Mouse (Mus musculus) small intestine, adult 2 months (tissue): ENCODE results near the gene Tex22. TPM values are rescaled to one million over a fixed set of nuclear protein-coding genes. Genes with fewer than 3 reads are reported as not detected.

ENCODE experiments used
- H3K27ac ChIP-seq: fragments of 200-500 bp; 2 replicates; pipeline ENCODE4 v1.5.1; 2012; ENCODE audit warnings: low read depth, low read length, control low read depth, inconsistent platforms; ENCODE audit not compliant: insufficient read depth
- H3K27me3 ChIP-seq: fragments of 200-500 bp; 2 replicates; pipeline ENCODE4 v1.6.1; 2012; ENCODE audit warnings: mild to moderate bottlenecking, moderate library complexity, low read length, inconsistent platforms; ENCODE audit not compliant: control insufficient read depth, insufficient read depth
- H3K36me3 ChIP-seq: fragments of 200-500 bp; 2 replicates; pipeline ENCODE4 v1.6.1; 2012; ENCODE audit warnings: mild to moderate bottlenecking, low read length, control low read depth, inconsistent platforms; ENCODE audit not compliant: control insufficient read depth, insufficient read depth
- H3K4me1 ChIP-seq: fragments of 200-500 bp; 2 replicates; pipeline ENCODE4 v1.6.1; 2012; ENCODE audit warnings: low read length, inconsistent platforms, mixed read lengths; ENCODE audit not compliant: control insufficient read depth, insufficient read depth, insufficient read length
- H3K4me3 ChIP-seq: fragments of 200-500 bp; 2 replicates; pipeline ENCODE4 v1.5.1; 2012; ENCODE audit warnings: low read depth, mild to moderate bottlenecking, control low read depth, inconsistent platforms, low read length, moderate library complexity
- CTCF ChIP-seq: fragments of 200-500 bp; IDR thresholded peaks from 2 replicates; pipeline ENCODE4 v1.5.1; 2012; ENCODE audit warnings: low read depth, mild to moderate bottlenecking, control low read depth, inconsistent platforms, low read length, moderate library complexity, mixed read lengths; ENCODE audit not compliant: insufficient replicate concordance, insufficient read length; ENCODE audit errors: extremely low read depth
- POLR2A ChIP-seq: fragments of 200-500 bp; IDR thresholded peaks from 2 replicates; pipeline ENCODE4 v1.6.1; 2012; ENCODE audit warnings: low read depth, mild to moderate bottlenecking, control low read depth, inconsistent platforms, low read length, moderate library complexity
- WGBS: fragments of 180-500 bp; shearing (Covaris S2); methylation state at CpG from one replicate; pipeline ENCODE4 v1.1.7; 2018; 5-methylcytosine and 5-hydroxymethylcytosine counted together
- polyA plus RNA-seq: library from polyadenylated mRNA; depleted of rRNA; stranded (reverse); fragments of >200 nt; gene quantifications from 2 replicates; pipeline ENCODE4 v1.2.3, GENCODE M21; 2012

Gene Tex22
- polyA plus RNA-seq, 1 experiment, result not detected

GRCm38 (mm10) chr12:113060178-113060577, 14.1 kb upstream of the Tex22 start:
- no peak overlapping the region for H3K27ac ChIP-seq
- TF ChIP-seq POLR2A, result no peak
- no peak for TF ChIP-seq CTCF
- H3K36me3 ChIP-seq, result peaks cover 46% of the 10 kb centered on the region
- WGBS, result 90% methylated on average over 5 of the region's 5 CpGs
- no peak overlapping the region for H3K4me3 ChIP-seq
- H3K27me3 ChIP-seq, result no peaks in the 10 kb centered on the region
- H3K4me1 ChIP-seq, result no peaks in the 10 kb centered on the region

GRCm38 (mm10) chr12:113061606-113062005, 12.7 kb upstream of the Tex22 start:
- Histone ChIP-seq H3K36me3 (peaks cover 46% of the 10 kb centered on the region), H3K27me3 (no peaks in the 10 kb centered on the region), H3K4me3 (no peak overlapping the region), H3K4me1 (no peaks in the 10 kb centered on the region), H3K27ac (no peak overlapping the region)
- TF ChIP-seq CTCF (no peak), POLR2A (no peak)
- WGBS, result 86% methylated on average over 9 of the region's 9 CpGs

GRCm38 (mm10) chr12:113062201-113062600, 12.1 kb upstream of the Tex22 start:
- H3K4me3 ChIP-seq, result no peak overlapping the region
- 92% methylated on average over 10 of the region's 10 CpGs for WGBS
- H3K36me3 ChIP-seq, result peaks cover 40% of the 10 kb centered on the region
- no peaks in the 10 kb centered on the region for H3K4me1 ChIP-seq
- TF ChIP-seq CTCF, result no peak
- TF ChIP-seq POLR2A, result no peak
- H3K27ac ChIP-seq, result no peak overlapping the region
- H3K27me3 ChIP-seq, result no peaks in the 10 kb centered on the region

GRCm38 (mm10) chr12:113063700-113064099, 10.6 kb upstream of the Tex22 start:
- H3K36me3 ChIP-seq, result peaks cover 29% of the 10 kb centered on the region
- no peak for TF ChIP-seq CTCF
- TF ChIP-seq POLR2A, result no peak
- no peaks in the 10 kb centered on the region for H3K27me3 ChIP-seq
- no peak overlapping the region for H3K4me3 ChIP-seq
- H3K27ac ChIP-seq, result no peak overlapping the region
- H3K4me1 ChIP-seq, result no peaks in the 10 kb centered on the region
- WGBS, result 99% methylated on average over 7 of the region's 7 CpGs

- WGBS, result 92% methylated on average over 7 of the region's 7 CpGs
- Histone ChIP-seq H3K4me1 (no peaks in the 10 kb centered on the region), H3K36me3 (peaks cover 18% of the 10 kb centered on the region), H3K27me3 (no peaks in the 10 kb centered on the region), H3K4me3 (no peak overlapping the region), H3K27ac (no peak overlapping the region)
- TF ChIP-seq CTCF, result no peak
- no peak for TF ChIP-seq POLR2A
Measured at GRCm38 (mm10) chr12:113068002-113068401, 6.3 kb upstream of the Tex22 start.

- H3K4me1 ChIP-seq, result peaks cover 2% of the 10 kb centered on the region; the same call in 1 of the 2 replicates
- TF ChIP-seq CTCF, result no peak
- TF ChIP-seq POLR2A, result no peak
- 93% methylated on average over 6 of the region's 6 CpGs for WGBS
- no peak overlapping the region for H3K4me3 ChIP-seq
- peaks cover 14% of the 10 kb centered on the region for H3K36me3 ChIP-seq
- no peak overlapping the region for H3K27ac ChIP-seq
- H3K27me3 ChIP-seq, result no peaks in the 10 kb centered on the region
Measured at GRCm38 (mm10) chr12:113069389-113069788, 4.9 kb upstream of the Tex22 start.

- no peaks in the 10 kb centered on the region for H3K27me3 ChIP-seq
- no peak for TF ChIP-seq CTCF
- TF ChIP-seq POLR2A, result no peak
- 89% methylated on average over 6 of the region's 6 CpGs for WGBS
- no peak overlapping the region for H3K27ac ChIP-seq
- H3K36me3 ChIP-seq, result peaks cover 14% of the 10 kb centered on the region
- H3K4me3 ChIP-seq, result no peak overlapping the region
- peaks cover 5% of the 10 kb centered on the region; the same call in 1 of the 2 replicates for H3K4me1 ChIP-seq
Measured at GRCm38 (mm10) chr12:113071321-113071720, 3.0 kb upstream of the Tex22 start.

GRCm38 (mm10) chr12:113071827-113072226, 2.5 kb upstream of the Tex22 start:
- H3K4me3 ChIP-seq, result no peak overlapping the region
- peaks cover 14% of the 10 kb centered on the region for H3K36me3 ChIP-seq
- H3K27me3 ChIP-seq, result no peaks in the 10 kb centered on the region
- TF ChIP-seq CTCF (no peak), POLR2A (no peak)
- WGBS, result 71% methylated on average over 6 of the region's 6 CpGs
- peaks cover 5% of the 10 kb centered on the region; the same call in 1 of the 2 replicates for H3K4me1 ChIP-seq
- H3K27ac ChIP-seq, result no peak overlapping the region
